Mouse (Mus musculus) common myeloid progenitor, adult 5-6 weeks (primary cell): ENCODE measurements at regions not wholly inside any gene's neighbourhood (a gene's known extent, or its start where the extent isn't known, plus 50 kb on each side); places are given as distances from the start of the nearest gene placed in this dataset.
"Not testable (repeated sequence)": the region's sequence is repeated elsewhere in the genome, so short reads cannot be mapped to it uniquely, and the experiment has no call there.

Experiments used
- ATAC-seq: replicated peaks from 2 replicates; pipeline ENCODE4 v1.8.0; 2016; ENCODE audit warnings: low read depth, mild to moderate bottlenecking, moderate TSS enrichment, inconsistent platforms; ENCODE audit not compliant: poor library complexity, severe bottlenecking

GRCm38 (mm10) chr7:64001611-64002111 is 62.9 kb upstream of the Klf13 start:
- ATAC-seq = peak; percentile 70

- ATAC-seq = peak; percentile 45
Measured at GRCm38 (mm10) chr7:63998995-63999960, 60.6 kb upstream of the Klf13 start.

DNA sequence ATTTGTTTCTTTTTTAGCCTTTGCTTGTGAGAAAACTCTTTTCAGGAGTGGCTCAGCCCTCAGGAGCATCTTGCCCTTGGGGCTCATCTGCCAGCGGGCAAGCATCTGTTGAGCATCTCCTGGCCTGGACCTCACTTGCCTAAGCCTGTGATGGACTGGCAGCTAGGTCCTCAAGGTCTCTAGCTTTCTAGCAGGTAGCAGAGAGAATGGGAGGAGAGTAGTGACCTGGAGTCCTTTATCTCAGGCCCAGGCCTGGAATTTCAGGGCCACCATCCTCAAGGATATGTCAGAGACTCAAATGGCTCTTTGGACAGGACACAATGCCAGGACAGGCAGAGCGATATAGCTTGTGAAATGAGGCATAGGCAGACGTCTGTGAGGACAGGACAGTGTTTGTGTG is 59.3 kb upstream of the Klf13 start:
- no peak for ATAC-seq

DNA sequence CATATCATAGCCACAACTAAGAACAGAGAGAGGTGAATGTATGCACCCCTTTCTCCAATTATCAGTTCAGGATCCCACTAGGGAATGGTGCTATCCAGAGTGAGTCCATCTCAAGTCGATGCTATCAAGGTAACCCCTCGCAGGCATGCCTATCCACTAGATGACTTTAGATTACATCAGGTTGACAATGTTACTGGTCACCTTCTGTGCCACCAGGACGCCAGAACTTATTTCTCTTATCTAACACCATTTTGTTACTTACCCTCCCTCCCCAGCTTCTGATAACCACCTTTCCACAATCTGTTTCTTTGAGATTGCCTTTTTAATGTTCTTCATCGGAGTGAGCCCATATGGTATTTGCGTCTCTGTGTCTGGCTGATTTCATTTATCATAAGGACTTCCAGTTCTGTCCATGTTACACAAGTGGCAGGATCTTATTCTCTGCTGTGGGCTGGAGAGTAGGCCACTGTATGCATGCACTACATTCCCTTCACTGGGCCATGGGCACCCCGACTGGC is 57.9 kb upstream of the Klf13 start:
- ATAC-seq = peak; percentile 6; the same call in 1 of the 2 replicates

DNA sequence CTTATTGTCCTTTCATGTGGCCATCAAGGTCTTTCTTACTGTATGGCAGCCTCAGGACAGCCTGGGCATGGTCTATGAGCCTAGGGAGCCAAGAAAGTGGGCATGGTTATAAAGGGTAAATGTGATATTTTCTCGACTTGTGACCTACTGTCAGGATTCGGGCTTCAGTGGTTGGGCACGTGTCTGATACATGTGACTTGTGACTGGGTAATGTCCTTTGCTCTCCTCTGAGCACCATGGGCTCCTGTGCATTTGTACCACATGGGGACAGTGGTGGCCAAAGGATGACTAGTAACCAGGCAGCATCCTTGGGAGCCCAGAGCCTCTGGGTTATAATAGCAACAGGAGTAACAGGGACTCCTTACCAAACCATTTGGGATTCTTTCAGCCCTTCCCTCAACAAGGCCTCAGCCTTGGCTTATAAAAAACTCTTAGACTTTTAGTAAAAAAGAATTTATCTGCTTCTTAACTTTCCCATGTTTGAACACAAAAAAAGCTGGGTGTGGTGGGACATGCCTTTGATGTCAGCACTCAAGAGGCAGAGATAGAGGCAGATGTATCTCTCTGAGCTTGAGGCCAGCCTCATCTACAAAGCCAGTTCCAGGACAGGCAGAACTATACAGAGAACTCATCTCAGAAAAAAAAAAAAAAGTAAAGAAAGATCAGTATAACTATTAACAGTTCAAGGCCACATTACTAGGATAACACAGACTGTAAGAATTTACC is 56.7 kb upstream of the Klf13 start:
- no peak for ATAC-seq

DNA sequence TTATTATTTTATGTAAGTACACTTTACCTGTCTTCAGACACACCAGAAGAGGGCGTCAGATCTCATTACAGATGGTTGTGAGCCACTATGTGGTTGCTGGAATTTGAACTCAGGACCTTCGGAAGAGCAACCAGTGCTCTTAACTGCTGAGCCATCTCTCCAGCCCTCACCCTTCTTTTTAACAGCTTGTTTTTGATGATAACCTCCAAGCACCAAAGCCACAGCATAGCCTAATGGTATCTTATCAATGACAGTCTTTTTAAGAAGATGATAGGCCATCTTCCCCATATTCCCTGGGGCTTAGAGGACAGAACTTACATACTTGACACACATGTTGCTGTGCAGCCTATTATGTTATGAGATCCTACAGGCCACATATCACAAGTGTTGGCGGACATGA is 56.1 kb upstream of the Klf13 start:
- not testable (repeated sequence) for ATAC-seq

- ATAC-seq = no peak
Measured at GRCm38 (mm10) chr7:63992155-63992554, 53.4 kb upstream of the Klf13 start.

DNA sequence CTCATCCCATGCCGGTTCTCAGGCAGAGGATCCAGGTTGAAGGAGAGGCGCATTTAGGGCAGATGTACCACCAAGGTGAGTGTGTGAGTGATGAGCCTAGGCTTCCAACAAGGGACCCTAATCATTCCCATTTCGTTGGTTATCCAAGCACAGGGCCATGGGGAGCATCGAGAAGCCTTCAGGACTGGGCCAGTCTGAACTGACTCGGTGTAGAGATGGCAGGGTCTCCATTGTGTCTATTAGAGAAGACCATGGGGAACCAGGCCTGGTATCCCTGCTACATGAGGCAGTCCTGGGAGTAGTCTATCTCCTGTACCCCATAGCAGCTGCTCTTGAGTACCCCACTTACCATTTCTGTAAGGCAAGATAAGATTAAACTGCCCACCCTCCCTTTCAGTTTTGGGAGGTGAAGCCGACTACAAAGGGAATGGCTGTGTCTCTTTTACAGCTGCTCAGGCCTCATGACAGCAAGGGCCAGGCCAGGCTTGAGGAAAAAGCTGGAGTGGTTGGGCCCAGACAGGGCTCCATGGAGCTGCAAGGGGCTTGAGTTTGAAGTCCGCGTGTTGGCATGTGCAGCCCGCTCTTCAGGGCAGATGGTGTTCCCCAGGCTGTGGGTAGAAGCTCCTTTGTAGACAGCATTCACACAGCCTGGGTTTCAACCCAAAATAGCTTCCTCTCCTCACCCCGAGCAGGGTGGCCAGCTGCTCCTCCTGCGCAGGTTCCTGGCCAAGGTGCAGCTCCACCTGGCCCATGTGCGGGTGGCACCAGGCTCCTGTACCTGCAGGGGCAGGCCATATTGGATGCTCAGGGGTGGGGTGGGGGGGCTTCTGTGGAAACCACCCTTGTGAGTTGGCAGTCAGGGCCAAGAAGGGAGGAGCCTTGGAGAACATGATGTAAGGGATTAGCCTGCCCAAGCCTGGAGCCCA is 52.6 kb upstream of the Klf13 start:
- ATAC-seq = 0 out of 2 replicates have a peak, but pooled peaks have one; percentile 9

DNA sequence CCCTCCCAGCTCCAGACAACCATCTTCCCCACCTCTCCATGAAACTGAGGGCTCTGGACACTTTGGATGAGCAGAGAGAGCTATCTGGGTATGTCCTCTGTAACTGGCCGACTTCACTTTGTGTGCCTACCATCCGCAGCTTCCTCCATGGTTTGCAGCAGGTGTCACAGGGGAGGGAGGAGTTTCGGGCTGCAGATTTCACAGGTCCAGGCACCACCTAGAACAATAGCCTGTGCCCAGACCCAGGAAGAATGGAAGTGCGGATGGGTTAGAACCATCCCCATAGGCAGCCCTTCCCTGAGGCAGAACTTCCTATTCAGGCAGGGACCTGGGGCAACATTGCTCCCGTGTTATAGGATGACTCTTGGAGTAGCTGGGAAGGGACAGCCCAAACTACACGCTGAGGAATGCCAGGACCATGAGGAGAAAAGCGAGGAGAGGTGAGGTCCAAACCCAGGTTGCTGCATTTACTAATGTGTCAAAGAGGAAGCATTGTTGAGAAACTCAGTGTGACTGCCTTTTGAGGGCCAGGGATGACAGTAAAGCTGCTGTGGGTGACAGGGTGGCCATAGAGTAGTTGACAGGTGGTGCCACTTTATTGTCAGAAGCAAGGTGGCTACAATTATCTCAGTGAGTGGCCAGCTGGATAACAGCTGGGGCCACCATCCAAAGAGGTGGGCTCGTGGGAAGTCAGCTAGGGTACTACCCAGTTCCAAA is 51.8 kb upstream of the Klf13 start:
- peak; percentile 7; the same call in 1 of the 2 replicates for ATAC-seq

DNA sequence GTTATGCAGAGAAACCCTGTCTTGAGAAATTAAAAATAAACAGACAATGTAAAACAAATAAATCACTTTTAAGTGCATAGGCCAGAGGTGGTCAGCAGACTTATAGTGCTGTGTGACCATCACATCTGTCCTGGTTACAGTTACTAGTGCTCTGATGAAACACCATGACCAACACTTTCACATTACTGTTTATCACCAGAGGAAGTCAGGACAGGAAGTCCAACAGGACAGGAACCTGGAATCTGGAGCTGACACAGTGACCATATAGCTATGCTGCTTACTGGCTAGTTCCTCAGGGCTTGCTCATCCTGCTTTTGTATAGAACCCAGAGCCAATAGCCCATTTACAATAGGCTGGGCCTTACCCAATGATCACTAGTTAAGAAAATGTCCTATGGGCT is 51.0 kb upstream of the Klf13 start:
- ATAC-seq = peak; percentile 22; the same call in 1 of the 2 replicates
